Mouse (Mus musculus) spleen, adult 2 months (tissue): ENCODE measurements around the gene Mcl1.

Experiments used
- CTCF ChIP-seq: fragments of 200-500 bp; IDR thresholded peaks from 2 replicates; pipeline ENCODE4 v1.5.1; 2011; ENCODE audit warnings: mild to moderate bottlenecking, inconsistent platforms; ENCODE audit not compliant: insufficient read depth, insufficient read length, insufficient replicate concordance; ENCODE audit errors: extremely low read depth
- POLR2A ChIP-seq: fragments of 200-500 bp; IDR thresholded peaks from 2 replicates; pipeline ENCODE4 v1.6.1; 2011; ENCODE audit warnings: low read depth, low read length, inconsistent platforms

- TF ChIP-seq POLR2A (no peak), CTCF (no peak)
Observed at GRCm38 (mm10) chr3:95687524-95688421, 29.2 kb downstream of the Mcl1 start, which contains the start of gene Adamtsl4.
